Mouse (Mus musculus): ENCODE data around the gene Uspl1.

Gene Uspl1

DNA sequence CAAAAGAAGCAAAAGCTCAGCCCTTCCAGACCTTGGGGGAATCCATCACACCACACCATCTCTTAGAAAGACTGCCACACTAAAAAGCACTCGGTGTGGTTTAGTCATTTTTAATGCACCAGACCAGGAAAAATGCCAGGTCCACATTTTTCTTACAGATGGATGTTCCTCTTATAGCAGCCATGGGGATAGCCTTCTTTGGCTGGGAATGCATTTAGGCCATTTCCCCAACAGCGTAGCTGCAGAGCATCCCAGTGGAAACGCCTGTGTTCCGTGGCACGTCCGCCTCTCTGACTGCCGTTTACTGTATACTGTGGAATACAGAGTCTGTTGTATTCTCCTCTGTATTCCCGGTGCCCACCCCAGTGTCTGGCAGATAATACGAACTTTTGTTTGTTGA lies 15.3 kb upstream of the Uspl1 start:
- peak; percentile 27 for DNase-seq

DNA sequence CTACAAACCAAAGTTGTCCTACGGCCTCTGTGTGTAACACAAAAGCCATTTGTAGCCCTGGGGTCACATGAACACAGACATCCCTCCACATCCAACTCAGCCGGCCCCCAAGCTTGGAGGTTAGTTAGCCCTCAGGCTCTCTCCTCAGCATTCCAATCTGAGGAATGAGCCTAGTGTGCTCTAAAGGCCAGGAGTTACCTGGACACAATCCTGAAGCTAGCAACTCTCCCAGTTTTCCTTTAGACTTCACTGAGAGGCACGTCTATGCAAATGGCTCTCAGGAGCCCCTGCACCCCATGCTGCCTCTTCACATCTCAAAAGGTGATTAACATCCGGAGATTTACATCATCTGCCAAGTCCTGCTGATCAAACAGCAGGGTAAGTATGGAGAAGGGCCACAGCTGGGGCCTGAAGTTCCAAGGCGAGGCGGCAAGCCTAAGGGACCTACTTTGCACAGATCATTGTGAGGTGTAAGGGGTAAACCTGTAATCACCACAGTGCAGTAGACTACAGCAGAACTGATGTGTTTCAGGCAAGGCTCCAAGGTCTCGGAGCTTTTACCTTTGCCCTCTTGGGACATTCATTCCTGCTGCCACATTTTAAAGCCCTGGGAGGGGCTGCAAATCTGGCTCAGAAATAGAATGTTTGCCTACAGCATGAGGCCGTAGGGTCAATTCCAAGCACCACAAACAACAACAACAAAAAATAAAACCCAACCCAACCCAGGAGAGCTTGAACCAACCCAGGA lies 13.1 kb upstream of the Uspl1 start:
- DNase-seq: peak; percentile 78

DNA sequence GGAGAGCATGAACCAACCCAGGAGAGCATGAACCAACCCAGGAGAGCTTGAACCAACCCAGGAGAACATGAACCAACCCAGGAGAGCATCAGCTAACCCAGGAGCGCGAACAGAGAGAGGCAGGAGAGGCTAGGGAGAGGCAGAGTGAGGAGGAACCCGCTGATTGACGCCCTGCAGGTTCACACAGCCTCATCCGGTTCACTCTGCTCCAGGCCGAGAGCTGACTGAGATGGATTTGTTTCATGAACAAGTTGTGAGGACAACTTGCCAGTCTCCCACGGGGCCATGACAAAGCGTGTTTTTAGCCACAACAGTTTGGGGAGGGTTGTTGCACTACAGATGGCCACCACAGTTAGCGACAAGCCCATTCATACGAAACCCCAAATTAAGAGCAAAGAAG lies 11.9 kb upstream of the Uspl1 start:
- DNase-seq: peak; percentile 86

DNA sequence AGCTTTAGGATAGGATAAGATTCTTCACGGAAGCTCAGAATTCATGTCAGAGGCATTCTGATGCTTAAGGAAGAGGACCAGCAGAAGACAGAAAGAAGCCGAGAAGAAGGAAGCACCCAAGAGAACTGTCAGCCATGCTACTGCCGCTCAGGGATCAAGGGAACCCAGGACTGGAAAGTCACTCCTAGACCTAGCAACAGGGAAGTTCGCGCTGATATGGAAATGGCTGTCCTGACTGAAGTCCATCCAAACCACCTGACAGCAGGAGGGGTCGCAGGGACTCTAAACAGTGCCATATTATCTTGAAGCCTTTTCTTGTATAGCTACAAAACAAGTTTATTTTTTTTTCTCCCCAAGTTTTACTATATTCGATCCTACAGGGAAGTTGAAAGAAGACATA lies 9.6 kb upstream of the Uspl1 start:
- peak; percentile 29 for DNase-seq

DNA sequence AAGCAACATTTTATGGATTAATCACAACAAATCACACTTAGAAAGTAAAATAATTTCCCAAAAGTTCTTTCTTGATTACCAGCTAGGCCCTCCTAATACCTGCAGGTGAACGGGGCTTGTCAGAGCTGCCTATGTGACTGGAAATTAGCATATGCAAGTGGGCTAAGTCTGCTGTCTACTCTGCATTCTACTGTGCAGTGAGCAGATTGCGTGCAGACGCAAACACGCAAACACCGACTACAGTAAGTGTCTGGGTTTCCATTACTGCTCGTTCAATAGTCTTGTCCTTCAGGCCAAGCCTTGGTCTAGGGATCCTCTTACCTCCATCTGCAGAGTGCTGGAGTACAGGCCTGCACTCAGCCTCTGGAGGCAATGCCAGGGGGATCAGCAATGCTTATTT lies 8.4 kb upstream of the Uspl1 start:
- DNase-seq: peak; percentile 68

DNA sequence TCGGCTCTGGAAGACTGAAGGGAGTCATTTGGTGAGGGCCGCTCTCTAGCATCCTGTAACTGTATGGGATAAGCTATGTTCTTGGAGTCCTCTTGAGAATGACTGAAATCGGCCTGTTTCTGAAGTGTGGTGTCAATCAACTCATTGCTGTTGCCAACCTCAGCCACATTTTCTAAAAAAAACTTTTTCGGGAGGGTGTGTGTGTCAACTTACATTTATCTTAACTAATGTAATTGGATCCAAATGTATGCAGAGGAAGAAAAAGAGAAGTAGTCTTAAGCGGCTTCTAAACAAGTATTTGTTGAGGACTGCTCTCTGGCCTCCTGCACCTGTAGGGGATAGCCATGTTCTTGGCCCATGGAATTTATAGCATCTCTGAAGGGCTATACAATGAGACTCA lies 6.1 kb upstream of the Uspl1 start:
- peak; percentile 70 for DNase-seq

DNA sequence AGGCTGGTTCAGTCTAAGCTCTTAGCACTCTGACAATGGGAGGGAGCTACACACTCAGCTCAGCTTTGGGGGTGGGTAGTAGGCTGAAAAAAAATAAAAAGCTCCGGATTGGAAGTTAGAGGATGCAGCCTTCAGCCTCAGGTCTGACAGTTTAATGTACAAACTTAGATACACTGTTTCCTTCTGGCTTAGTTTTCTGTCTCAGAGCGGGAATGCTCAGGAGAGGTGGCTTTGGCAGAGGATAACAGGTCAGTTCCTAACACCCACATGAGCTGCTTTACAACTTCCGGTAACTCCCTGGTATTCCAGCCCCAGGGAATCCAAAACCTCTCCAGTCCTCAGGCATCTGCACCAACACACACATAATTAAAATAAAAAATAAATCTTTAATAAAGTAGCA lies 4.3 kb upstream of the Uspl1 start:
- peak; percentile 59 for DNase-seq

DNA sequence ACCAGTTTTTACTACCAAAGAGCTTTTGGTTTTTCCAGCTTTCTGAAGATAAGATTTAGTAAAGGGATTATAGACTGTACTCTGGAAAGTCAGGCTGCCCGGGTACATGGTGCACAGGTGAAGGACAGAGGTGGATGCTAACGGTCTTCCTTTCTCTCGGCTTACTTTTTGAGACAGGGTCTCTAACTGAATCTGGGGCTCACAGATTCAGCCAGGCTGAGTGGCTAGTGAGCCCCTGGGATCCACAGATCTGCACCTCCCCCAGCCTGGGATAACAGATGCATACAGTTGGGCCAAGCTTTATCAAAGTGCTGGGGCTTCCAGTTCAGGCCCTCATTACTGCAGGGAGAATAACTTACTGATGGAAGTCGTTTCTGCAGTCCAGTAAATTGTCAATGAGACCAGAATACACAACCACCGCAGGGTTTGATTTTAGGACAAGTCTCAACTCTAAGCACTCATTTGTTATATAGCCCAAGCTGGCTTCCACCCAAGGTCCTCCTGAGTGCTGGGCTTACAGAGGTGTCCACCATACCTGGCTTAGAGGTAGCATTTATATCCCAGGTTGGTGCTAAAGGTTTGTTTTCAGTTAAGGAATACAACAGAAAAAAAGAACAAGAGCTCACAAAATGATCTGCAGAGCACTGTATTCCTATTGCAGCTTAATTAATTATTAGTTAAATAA lies 1.8 kb upstream of the Uspl1 start:
- DNase-seq: peak; percentile 86

DNA sequence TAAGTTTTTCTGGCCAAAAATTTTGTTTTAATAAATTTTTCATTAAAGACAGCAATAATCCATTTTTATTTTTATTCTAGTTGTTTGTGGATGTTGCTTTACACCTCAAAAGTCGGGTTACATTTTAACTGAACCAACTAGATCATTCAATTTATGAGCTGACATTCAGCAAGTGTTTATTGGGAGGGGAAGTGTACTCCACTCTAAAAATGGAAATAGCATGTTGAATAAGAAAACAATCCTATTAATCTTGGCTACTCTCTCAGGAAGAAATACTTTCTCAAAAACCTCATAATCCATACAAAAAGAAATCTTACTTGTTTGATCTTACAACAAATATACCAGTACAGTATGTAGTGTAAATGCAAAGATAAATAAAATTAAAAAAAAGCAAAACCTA lies 1.0 kb upstream of the Uspl1 start:
- DNase-seq: no peak

DNA sequence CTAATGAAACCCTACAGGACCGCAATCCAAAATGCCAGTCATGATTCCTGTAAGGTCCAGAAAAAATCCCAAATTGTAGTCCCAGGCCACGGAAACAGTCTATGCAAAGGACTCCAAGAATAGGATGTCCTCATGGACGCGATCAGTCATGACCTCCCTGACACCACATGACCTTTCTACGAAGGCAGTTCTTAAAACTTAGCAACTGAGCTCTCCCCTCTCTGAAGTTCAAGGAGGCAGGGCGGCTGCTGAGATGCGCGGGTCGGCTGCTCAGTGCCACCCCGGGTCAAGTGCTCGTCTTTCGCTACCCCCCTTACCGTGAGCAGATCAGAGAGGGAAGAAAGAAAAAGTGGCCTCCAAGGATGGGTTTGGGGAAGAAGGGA lies 438 bp upstream of the Uspl1 start:
- DNase-seq: no peak

DNA sequence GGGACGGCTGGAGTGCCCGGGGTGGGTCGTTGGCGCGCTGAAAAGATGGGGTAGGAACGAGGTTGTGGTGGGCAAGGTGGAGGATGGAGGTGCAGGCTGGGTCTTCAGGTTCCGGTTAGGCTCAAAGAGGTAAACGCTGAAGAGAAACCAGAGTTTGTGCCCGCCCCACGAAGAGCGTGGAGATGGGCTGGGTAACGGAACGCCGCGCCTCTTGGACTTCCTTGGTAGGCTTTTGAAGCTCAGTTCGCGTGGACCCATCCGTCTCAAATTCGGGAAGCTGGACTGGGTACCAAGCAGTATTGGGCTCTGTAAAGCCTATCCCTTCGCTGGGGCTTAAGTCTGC lies 665 bp downstream of the Uspl1 start:
- no peak for DNase-seq

DNA sequence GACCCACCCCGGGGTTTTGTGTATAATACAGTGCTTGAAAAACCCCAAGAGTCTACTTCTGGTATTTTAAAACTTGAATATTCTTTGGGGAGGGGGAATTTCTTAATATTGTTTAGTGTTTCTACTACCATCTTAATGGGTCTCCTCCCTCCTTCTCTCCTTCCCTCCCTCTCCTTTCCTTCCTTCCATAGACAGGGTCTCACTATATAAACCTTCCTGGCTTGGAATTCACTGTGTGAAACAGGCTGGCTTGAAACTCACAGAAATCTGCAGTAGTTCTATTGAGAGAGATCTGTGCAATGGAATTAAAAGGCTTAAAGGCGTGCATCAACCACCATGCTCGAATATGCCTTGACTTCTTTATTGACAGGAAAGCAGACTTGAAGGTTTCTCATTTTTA lies 1.7 kb downstream of the Uspl1 start:
- peak; percentile 72 for DNase-seq

DNA sequence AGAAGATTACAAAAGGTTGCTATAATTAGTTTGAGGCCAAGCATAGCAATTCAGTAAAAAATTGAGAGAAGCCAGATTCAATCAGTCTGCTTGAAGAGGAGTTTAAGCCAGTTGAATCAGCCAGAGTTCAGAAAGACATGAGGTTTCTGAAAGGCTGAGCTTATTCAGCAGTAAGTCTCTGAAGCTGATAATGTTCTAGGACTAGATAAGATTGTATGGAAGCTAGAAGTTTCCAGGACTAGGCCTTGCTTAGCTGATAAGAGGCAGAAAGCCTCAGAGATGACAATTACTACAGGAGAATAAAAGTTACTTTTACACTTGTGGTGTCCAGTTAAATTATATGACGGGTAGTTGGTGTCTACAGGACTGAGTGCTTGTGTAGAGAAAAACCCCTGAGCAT lies 6.0 kb downstream of the Uspl1 start:
- DNase-seq: no peak

DNA sequence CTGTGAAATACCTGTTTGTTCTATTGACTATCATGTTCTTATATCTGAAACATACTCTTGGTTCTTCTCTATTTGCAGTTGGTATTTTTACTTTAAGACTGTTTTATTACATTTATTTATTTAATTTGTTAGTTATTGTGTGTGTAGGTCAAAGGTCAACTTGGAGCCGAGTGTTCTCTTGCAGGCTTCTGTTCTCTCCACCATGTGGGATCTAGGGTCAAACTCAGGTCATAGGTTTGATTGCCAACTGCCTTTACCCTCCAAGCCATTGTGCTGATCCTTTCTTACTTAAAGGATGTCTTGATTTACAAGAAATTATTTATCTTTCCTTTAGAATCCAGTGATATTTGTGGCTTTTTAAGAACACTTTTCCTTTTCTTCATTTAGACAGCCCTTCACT lies 12.5 kb downstream of the Uspl1 start:
- DNase-seq: peak; percentile 46

DNA sequence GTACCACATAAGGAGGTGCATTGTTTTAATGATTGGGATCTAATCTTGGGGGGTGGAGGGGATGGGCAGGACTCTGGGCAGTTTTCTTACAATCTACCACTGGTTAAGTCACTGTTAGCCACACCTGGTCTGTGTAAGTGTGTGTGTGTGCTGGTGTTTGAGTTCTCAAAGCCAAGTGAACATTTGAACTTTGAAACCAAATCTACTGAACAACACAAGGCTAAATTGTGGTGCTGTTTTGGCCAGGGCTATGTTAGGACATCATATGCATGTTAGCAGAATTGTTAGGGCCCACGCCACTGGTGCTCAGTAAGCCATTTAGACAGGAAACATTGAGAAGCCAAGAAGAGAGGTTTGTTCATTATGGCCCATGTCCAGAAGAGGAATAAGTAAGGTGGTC lies 14.6 kb downstream of the Uspl1 start:
- no peak for DNase-seq

DNA sequence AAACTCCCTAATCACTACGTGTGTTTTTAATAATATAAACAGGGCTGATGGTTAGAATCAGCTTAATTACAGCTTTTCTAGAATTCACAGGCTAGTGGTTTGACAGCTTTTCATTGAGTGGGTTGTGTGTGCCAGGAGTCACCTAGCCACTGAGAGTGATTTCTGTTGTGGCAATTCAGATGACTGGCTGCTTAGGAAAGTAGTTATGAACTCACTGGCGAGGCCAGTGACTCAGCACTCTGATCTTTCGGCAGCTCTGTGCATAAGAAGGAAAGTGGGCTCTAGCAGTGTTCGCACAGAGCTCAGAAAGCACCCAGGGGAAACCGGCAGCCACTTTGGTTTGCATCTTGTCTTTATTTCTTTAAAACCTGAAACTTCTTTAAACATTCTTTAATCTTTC lies 18.8 kb downstream of the Uspl1 start:
- DNase-seq: peak; percentile 80

DNA sequence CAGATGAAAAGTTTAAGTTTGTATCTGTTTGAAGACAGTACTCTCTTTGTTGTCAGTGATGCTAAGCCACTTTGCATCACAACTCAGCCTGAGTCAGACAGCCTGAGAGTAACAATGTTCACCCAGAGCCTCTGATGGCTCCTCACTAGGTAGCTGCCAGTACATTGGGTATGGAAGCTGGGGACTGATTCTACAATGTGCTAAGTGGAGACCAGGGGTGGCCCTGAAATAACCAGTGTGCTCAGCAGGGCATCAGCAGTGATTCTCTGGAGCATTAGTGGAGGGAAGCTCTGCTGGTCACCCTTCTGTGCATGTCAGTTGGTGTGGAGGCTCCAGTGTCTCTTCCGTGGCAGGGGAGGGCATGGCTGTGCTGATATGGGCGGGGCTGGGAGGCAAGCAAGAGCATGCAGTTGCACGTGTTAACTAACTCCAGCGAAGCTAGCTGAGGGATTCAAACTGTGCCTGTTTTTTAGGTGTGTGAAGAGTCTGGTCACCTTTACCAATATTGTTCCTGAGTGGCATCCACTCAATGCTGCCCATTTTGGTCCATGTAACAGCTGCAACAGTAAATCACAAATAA lies 19.7 kb downstream of the Uspl1 start:
- DNase-seq: peak; percentile 84

DNA sequence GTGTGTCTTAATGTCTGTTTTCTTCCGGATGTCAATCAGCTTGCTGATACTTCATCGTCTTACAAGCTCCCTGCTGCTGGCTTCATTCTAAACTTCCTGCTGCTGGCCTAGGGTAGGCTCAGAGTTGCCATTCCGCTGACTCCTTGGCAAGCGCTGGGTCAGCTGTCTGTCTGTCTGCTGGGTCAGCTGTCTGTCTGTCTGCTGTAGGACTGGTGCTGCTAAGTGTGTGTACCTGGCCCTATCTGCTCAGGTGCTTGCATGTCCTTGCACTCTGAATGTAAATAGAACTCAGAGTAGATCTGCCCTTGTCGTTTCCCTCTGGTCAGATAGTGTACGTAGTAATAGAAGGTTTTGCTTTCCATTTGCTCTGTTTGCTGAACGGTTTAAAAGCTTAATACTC lies 20.7 kb downstream of the Uspl1 start:
- peak; percentile 75 for DNase-seq

DNA sequence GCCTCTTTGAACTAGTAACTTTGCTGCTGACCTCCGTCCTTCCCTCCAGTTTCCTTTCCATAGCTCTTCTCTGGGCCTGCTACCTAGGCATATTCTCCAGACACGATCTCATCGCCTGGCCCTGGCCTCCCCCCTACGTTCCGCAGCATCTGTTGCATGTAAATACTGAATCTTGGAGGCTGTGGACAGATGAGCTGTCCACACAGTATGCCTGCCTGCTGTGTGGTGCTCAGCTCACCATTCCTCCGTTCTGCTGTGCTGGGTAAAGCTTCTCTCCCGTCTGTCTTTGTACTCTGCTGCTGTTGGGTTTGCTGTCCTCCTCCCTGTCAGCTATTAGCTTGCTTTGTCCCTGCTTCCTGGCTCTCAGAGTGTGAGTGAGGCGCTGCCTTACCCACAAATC lies 21.1 kb downstream of the Uspl1 start:
- peak; percentile 82 for DNase-seq

DNA sequence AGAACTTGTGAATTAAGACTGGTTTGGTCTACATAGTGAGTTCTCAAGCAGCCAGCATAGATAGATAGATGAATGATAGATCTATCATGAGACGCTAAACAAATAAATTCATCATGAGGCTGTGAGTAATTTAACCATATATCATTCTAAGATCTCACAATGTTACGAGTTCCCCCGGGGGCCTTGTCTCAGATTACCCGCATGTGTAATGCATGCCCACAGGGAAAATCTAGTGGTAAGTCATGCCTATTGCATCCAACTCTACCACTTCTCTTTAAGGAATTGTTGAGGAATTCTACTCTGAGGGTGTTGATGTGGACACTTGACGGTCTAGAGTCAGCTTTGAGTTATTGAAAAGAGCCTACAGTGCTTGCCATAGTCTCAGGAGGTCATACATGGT lies 22.1 kb downstream of the Uspl1 start:
- DNase-seq: peak; percentile 36

DNA sequence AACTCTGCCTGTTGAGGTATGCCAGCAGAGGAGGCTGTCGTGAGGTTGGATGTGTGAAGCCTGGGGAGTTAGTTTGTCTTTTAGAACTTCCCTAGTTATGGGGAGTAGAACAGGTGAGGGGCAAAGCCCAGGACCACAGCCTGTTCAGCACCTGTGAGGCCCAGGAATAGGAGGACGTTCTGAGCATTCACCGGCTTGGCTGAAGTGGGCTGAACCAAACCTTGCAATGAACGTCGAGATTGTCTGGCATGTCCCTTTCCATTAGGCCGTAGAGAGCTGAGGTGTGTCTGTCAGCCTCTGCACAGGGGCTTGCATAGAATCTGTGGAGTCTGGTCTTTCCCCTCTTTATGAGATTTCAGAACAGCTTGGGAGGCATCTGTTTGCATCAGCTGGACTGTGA lies 23.5 kb downstream of the Uspl1 start:
- peak; percentile 82 for DNase-seq

DNA sequence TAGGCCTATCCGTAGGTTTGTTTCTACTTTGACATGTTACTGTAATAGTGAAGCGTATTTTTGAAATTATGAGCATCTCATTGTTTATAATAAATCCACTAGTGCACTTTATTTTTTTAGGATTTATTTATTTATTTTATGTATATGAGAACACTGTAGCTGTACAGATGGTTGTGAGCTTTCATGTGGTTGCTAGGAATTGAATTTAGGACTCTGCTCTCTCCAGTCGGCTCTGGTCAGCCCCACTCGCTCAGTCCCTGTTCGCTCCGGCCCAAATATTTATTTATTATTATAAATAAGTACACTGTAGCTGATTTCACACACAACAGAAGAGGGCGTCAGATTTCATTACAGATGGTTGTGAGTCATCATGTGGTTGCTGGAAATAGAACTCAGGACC lies 24.6 kb downstream of the Uspl1 start:
- DNase-seq: peak; percentile 19

DNA sequence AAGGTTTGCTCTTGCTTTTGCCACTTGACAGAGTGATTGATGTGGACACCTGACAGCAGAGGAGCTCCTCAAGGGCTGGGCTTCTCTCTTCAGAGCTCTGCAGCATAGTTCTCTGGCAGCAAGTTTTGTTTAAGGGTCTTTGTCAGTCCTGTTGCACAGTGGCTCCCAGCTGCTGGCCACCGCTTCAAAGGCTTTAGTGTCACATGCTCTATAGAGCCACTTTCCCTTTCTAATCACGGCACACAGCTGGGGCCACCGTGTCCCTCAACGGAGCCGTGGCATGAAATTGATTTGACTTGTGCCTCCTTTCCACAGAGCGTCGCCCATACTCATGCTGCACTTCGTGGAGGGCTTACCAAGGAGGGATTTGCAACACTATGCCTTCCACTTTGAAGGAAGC lies 25.2 kb downstream of the Uspl1 start:
- peak; percentile 90 for DNase-seq

DNA sequence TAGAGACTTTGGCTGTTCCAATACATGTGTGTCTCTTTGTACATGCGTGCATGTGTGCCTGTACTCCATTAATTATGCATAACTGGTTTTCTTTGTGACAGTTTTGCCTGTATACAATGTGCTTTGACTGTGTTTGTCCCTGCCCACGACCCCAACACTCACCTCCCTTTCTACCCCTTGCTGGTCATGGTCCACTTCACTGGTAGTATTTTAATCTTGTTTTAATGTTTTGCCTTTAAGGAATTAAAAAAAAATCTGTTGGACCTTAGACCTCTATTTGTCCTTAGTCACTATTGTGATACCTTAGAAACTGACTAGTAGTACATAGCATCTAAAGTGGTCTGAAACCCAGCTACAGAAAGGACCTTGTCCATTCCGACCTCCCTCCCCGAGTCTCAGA lies 26.9 kb downstream of the Uspl1 start:
- no peak for DNase-seq

DNA sequence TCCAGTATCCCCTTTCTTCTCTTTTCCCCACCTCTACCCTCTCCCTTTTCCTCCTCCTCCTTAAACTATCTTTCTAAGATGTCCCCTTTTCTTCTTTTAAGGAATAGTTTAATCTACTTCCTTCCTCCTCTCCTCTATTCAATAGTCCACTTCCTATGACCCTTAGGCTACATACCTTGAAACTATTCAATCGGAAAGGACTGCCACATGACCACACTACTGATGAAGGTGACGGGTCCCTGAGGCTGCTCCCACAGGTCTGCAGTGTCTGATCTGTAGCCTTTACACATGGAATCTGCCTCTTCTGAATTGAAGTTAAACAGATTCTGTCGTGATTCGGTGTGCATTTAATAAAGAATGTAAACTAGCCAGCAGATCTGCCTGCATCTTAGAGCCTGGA lies 28.7 kb downstream of the Uspl1 start:
- DNase-seq: no peak

Data from heart, adult 11 months (tissue).